Mouse (Mus musculus): ENCODE data around the gene Gm11084. TPM values are rescaled to one million over a fixed set of nuclear protein-coding genes. Genes with fewer than 3 reads are reported as not detected.

The Gm11084 gene
- polyA plus RNA-seq, 1 experiment from 2014 or later, result not detected

- Histone ChIP-seq H3K27me3 (replicated peaks) (no peaks in the 10 kb centered on the region), H3K4me3 (no peak overlapping the region), H3K36me3 (peaks cover 20% of the 10 kb centered on the region), H3K4me2 (no peak overlapping the region), H3K4me1 (replicated peaks) (no peaks in the 10 kb centered on the region), H3K9ac (no peak overlapping the region), H3K27ac (ENCODE audit: poor library complexity, severe bottlenecking) (no peak overlapping the region), H3K9me3 (replicated peaks) (no peaks in the 10 kb centered on the region)
- no peak for ATAC-seq (ENCODE audit: insufficient number of reproducible peaks, low FRiP score)
Measured at GRCm38 (mm10) chr2:72932186-72932585, 54.3 kb downstream of the Gm11084 start.

- Histone ChIP-seq H3K27ac (ENCODE audit: poor library complexity, severe bottlenecking) (no peak overlapping the region), H3K9ac (no peak overlapping the region), H3K9me3 (replicated peaks) (peaks cover 3% of the 10 kb centered on the region; the same call in 1 of the 2 replicates), H3K4me1 (replicated peaks) (no peaks in the 10 kb centered on the region), H3K4me2 (no peak overlapping the region), H3K27me3 (replicated peaks) (no peaks in the 10 kb centered on the region), H3K4me3 (no peak overlapping the region), H3K36me3 (no peaks in the 10 kb centered on the region)
- no peak for ATAC-seq (ENCODE audit: insufficient number of reproducible peaks, low FRiP score)
- WGBS, result 86% methylated on average over 10 of the region's 10 CpGs
Measured at GRCm38 (mm10) chr2:72924981-72925380, 61.5 kb downstream of the Gm11084 start.

Small RNA genes lying within 50 kb of the gene (microRNA-seq; reads per million reads assigned to microRNA genes)
- gene Gm25960, result not detected

Other genes starting within 250 kb of the Gm11084 start
- gene Sp3, start 6.3 kb downstream of the Gm11084 start, polyA plus RNA-seq (2016; fragmentation: Nextera tagmentation; extraction: Ambion mirVana), result 43.8 and 44.6 TPM in 2 replicates
- gene Ola1, start 232.2 kb upstream of the Gm11084 start, polyA plus RNA-seq (2016; fragmentation: Nextera tagmentation; extraction: Ambion mirVana), result 72.0 and 74.4 TPM in 2 replicates